Mouse (Mus musculus) frontal cortex, adult (tissue): ENCODE measurements around the gene Ppp1r36.
"Not testable (repeated sequence)": the region's sequence is repeated elsewhere in the genome, so short reads cannot be mapped to it uniquely, and the experiment has no call there.

ENCODE experiments used
- ATAC-seq: cut with Nextera tagmentation; 2 replicates; pipeline ENCODE4 v1.9.2; 2017; ENCODE audit warnings: mild to moderate bottlenecking, moderate library complexity, mixed read lengths; ENCODE audit not compliant: low TSS enrichment

The Ppp1r36 gene

DNA sequence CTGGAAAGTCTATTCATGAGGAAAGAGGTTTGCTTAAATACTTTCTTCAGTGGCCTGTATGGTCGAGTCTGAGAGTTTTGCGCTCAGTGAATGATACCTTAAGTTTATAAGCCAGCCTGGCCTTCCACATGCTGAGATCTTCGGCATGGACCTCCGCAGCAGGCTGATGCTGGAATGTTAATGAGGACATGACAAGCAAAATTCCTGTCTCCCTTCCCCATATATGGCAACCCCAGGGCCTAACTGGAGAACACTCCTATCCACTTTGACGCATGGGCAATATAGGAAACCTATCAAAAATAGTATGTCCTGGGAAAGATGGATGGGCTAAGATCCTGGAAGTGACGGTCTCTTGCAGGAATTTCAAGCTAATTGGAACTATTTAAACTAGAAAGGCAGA lies 30.8 kb downstream of the Ppp1r36 start:
- no peak for ATAC-seq

DNA sequence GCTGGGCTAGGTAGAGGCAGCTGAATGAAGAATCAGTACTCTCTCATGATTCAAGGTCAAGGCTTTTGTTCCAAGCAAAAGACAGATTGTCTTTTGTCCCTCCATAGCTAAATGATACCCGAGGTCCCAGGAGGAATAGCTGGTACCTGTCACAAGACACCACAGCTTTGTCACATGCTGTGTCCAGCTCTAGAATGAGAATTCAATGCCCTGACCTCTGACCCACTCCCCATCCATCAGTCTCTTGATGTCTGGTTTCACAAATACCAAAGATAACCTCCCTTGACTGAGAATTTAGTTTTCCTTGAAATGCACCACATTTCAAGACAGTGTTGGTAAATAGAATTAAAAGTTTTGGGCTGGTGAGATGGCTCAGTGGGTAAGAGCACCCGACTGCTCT lies 34.9 kb downstream of the Ppp1r36 start:
- no peak for ATAC-seq

DNA sequence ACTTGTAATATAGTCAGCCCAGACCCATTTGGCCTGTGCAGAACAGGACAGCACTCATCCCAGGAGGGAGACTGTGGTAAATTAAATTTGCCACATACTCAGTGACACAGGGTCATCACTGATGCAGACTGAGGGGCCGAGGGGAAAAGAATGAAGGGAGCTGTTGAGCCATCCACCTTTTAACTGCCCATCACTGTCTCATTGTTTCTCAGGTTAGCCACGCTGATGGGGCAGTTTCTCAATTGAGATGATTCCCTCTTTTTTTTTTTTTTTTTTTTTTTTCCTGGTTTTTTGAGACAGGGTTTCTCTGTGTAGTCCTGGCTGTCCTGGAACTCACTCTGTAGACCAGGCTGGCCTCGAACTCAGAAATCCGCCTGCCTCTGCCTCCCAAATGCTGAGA lies 41.1 kb downstream of the Ppp1r36 start:
- not testable (repeated sequence) for ATAC-seq

DNA sequence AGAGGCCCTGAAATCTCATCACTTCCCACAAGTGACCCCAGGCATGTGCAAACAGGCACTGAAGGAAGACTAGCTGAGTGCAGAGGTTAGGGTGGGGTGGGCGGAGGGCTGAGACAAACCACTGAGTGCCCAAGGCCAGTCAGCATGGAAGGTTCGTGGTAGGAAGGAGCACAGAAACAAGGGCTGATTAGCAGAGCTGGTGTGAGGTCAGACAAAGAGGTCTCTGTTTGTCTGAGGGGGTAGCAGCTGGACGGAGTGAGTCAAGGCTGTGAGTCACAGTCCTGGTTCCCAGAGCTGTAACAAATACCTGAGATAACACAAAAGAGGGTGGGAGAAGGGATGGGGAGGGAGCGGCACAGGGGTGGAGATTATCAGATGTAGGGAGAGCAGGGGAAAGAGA lies 41.7 kb downstream of the Ppp1r36 start:
- no peak for ATAC-seq

DNA sequence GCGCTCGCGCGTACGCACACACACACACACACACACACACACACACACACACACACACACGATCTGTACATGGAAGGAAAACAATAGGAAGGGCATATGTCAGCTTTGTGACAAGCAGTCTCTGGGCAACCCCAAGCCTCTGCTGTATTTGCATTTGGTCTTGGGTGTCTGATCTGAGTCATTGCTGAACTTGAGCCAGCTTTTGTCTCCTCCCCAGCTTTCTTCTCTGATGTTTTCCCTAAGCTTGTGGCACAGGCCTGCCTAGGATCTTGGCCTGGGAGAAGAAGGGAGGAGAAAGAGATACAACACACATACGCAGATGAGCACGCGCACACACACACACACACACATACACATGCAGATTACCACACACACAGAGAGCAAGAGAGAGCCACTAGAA lies 46.1 kb downstream of the Ppp1r36 start:
- peak; percentile 62 for ATAC-seq

DNA sequence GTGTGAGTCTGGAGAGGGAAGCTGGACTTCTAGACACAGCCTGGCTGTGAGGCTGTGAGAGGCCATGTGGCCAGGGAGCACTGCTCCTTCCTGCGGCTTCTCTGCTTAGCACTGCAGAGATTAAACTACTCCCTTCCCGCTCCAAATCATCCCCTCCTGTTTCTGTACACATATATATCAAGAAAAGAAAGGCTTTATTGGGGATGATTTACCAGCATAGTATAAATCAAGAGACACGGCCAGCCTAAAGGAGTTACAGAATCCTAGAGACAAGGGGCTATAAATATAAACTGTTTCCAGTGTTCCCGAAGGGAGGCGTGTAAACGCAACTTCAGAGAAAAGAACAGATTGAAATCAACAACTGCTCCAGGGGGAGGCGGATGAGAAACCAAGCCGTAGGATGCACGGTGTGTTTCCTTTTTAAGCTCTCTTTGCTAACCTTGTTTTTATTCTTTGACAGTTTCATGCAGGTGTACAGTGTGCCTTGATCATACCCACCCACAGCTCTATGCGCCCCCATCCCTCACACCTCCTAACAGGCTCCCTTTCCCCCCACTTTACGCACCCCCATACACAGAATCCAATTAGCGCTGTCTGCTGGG lies 47.4 kb downstream of the Ppp1r36 start:
- ATAC-seq: peak; percentile 80

DNA sequence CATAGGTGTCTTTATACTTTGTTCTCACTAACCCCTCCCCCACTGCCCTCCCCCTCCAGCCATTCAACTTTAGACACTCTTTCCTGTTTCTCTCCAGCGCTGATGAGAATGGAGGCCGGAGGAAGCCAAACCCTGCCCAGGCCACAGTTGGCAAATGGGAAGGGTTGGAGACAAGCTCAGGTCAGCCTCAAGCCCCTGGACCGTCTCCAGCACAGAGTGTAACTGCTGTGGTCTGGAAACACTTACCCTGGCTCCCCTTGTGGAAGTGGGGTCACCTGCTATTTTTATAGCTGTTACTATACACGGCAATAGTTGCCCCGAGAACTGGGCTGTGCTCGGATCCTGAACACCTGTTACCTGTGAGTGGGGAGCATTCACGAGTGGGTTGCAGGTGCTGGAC lies 49.3 kb downstream of the Ppp1r36 start:
- no peak for ATAC-seq

DNA sequence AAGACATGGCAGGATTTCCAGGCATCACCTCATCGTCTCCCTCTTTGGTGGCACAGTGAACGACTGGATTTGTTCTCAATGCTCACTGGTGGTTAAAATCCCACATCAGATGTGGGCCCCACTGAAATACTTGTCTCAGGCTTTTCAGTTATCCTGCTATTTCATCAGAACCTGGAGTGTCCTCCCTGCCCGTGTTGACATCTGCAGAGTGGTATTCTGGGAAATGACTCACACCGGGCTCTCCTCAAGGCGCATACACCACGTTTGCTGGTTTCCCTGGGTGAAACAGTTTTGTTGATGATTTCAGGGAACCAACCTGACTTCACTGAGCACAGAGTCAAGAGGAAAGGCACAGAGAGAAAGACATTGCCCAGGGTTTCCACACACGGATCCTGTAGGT lies 49.9 kb downstream of the Ppp1r36 start:
- no peak for ATAC-seq

DNA sequence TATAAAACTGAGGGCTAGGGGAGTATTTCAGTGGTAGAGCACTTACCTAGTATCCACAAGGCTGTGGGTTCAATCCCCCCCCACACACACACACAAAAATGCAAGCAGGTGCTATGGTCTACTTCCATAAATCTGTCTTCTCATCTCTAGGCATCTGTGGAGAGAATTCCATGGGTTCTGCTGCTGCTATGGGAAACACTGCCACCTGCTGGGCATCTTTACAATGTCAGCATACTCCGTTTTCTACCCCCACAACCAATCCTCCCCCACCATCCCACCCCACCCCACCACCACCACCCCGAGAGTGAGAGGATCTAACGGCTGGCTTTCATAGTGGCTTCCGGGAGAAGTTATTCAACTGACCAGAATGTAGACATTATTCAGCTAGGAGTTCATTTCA lies 54.7 kb downstream of the Ppp1r36 start:
- ATAC-seq: peak; percentile 86

DNA sequence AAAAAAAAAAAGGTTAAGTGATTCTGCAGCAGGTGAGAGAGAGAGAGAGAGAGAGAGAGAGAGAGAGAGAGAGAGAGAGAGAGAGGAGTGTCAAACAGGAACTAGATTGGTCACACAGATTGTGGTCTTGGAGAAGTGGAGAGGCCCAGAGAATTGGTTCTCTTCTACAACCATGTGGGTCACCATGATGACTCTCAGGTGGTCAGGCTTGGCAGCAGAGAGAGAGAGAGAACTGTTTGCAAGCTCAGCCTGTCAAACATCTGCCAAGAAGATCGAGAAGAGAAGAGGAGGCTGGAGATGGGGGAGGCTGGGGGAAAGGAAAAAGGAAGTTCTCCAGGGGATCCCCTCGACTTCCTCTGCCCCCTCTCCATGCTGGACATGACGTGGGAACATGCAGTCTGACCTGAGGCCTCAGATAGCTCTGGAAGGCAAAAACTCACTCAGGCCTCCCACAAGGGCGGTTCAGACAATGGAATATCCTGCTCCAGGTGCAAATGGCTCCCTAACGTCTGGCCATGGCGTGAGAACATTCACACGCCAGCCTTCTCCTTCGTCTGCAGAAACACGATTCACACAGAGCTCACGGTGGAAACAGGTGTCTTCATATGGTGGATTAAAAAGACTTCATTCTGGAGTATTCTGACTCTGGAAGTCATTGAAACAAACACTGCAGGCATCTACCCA lies 56.4 kb downstream of the Ppp1r36 start:
- no peak for ATAC-seq

DNA sequence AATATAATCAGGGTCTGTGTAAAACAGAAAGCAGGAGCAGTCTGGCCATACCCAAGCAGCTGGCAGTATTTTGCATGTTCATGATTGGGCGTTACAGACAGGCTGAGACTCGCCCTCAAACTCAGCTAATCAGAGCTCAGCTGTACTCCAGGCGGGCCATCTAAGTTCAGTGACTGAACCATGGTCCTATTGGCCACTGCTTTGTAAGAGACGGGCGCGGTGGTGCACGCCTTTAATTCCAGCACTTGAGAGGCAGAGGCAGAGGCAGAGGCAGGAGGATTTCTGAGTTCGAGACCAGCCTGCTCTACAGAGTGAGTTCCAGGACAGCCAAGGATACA lies 56.9 kb downstream of the Ppp1r36 start:
- ATAC-seq: no peak

DNA sequence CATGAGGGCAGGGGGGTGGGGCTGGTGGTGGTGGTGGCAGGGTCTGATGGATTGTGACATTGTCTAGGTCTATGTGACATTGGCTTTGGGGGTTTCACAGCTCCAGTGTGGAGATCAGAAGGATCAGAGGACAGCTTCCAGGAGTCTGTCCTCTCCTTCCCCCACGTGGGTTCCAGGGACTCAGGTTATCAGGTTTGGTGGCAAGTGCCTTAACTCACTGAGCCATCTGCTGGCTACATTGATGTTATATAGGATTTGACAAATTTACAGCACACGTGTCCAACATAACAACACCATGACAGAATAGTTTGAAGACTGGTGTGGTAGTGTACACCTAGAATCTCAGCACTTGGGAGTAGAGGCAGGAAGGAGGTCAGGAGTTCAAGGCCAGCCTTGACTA lies 57.5 kb downstream of the Ppp1r36 start:
- no peak for ATAC-seq

DNA sequence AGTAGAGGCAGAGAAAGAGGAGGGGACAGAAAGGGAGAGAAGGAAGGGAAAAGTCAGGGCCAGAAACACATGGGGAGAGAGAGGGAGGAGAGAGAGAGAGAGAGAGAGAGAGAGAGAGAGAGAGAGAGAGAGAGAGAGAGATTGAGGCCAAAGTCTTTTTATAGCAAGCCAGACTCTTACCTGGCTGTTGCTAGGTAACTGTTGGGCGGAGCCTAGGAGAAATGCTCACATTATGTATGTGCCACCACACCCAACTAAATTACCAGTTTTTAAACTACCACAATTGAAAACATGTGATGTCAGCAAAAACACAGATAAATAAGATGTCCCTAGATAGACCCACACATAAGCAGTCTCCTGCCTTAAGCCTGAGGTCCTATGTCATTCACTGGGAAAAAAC lies 58.8 kb downstream of the Ppp1r36 start:
- no peak for ATAC-seq

DNA sequence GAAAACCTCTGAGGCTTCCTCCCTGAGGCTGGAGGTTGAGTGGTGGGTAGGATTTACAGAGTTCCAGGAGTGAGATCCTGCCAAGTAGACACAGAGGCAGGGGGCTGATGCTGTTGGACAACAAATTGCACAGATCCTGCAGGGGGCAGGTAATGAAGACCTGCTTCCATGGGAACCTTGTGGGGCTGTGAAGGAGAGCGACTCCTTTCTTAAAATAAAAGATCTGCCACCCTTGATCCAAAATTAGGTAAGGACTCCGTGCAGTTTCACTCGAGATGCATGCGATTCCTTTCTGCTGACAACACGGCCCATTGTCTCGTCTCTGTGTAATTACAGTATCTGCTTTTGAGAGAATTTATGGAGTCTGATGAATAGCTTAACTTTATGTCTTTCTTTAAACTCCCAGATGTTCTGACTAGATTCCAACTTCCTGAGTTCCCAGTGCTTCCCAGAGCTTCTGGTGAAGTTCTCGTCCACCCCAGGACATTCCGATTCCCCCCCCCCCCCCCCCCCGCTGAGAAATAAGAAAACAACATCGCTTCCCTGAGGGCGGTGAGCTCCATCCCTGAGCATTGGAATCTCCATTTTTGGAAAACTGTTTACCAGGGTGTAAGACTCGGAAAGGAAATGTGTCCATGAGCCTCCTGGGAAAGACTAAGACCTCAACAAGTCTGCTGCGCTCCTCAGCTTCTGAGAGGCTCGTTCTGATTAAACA lies 61.1 kb downstream of the Ppp1r36 start:
- ATAC-seq: 0 out of 2 replicates have a peak, but pooled peaks have one; percentile 20

DNA sequence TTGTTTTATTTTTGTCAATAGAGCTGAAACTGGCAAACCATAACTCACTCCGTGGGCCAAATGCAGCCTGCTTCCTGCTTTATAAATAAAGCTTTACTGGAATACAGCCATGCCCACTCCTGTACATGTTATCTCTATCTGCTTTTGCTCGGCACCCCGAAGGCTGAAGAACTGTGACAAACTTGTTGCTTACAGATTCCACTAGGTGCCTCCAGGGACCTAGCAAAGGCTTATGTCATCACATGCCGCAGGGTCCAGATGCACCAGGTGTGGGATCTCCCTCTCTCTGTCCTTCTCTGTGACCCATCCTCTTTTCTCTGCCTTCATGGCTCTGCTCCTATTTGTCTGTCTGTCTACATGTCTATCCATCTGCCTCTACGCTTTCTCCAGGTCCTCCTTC lies 61.8 kb downstream of the Ppp1r36 start:
- peak; percentile 44; the same call in 1 of the 2 replicates for ATAC-seq

DNA sequence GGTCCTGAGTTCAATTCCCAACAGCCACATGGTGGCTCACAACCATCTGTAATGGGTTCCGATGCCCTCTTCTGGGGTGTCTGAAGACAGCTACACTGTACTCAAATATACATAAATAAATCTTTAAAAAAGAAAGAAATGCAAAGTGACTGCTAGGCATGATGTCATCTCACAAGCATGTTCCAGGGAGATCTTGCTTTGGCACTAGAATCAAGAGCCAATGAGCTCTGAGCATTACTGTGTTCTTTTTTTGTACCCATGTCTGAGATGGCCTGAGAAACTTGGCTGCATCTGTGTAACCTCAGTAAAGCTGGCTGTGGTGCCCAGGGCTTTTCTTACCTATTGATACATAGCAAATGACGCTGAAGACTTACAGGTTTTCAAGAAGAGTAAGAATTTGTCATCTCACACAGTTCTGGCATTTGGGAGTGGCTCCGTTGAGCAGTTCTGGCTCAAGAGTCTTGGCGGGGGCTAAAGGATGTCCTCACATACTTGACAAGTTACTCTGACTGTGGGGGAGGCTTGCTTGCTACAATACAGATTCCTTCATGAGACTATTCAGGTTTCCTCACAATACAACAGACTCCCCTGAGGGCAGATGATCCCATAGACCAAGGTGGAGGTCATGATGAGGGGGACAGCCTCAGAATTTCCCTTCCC lies 62.6 kb downstream of the Ppp1r36 start:
- ATAC-seq: no peak

DNA sequence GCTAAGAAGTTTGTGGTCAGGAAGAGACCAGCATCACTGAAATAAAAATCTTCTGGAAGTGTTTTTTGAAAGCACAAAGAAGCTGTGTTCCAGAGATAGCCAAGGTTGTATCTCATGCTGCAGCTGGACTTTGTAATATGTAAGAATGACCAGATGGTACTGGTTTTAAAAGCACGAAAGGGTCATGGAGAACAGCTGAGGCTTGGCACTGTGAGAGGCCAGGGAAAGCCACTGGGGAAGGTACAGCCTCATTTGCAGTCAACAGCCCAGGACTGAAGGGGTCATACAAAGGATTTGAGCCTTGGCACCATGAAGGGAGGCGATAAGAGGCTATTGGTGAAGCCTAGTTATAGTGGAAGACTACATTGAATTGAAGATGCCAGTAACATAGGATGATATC lies 65.1 kb downstream of the Ppp1r36 start:
- ATAC-seq: no peak

DNA sequence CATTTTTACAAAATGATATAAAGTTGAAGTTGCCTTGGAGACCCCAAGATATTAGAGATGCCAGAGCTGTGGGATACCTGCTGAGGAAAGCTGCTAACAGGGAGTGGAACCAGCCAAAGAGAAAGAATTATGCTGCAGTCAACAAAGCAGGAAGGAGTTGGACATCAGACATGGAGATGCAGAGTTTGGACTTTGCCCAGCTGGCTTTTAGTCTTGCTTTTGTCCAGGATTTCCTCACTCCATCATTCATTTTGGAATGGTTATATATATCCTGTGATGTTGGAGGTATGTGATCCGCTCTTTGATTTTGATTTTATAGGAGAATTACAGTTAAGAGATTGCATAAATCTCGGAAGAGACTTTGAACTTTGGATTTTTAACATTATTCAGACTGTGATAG lies 65.6 kb downstream of the Ppp1r36 start:
- ATAC-seq: no peak

DNA sequence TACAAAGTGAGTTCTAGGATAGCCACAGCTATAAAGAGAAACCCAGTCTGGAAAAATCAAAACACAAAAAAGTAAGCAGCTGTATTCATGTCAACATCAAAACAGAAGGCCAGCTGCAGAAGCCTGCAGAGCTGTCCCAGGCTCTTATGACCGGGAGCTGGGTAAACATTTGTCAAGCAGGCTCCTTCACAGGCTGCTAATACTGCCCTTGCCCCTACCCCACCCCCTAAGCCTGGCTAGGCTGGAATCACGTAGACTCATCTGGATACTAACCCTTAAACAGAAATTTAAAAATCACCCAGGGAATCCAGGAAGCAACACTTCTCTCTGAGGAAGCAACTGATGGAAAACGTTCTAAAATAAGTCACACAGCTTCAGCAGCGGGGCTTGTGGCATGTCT lies 67.5 kb downstream of the Ppp1r36 start:
- no peak for ATAC-seq

DNA sequence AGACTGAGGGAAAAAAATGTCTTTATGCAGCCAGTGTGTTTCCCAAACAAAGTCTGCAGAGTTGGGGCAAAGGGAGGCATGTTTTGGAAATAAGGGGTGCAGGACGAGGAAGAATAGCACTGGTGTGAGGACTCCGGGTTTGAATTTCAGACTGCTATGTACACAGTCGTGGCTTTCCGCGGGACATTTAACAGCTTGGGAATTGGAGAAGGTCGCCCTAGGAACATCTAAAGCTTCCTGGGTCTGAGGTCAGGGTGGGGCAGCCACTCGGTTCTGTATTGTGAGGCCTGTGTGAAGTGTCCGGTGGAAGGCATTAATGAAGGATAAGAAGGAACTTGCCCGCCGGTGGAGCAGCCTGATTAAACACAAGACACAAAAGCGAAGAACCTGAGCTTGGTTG lies 68.0 kb downstream of the Ppp1r36 start:
- no peak for ATAC-seq

DNA sequence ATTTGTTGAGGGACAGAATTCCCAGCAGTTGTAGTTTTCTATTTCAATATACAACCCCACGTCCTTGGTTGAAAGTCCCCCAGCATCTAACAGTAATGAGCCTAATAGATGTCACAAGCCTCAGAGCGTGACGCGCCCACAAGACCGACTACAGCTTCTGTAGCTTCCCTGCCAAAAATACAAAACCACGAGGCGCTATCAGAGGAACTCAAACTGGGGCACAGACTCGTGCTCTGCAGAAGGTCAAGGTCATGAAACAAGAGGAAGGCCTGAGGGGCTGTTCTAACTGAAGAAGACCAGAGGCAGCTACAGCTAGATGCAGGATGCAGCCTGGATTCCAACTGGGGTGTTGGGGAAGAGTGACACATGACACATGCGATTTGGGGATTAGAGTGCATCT lies 69.6 kb downstream of the Ppp1r36 start:
- ATAC-seq: no peak
